Mouse (Mus musculus) spleen, adult 2 months (tissue): ENCODE results near the gene Oaz3.

ENCODE experiments used
- CTCF ChIP-seq: fragments of 200-500 bp; IDR thresholded peaks from 2 replicates; pipeline ENCODE4 v1.5.1; 2011; ENCODE audit warnings: mild to moderate bottlenecking, inconsistent platforms; ENCODE audit not compliant: insufficient read depth, insufficient read length, insufficient replicate concordance; ENCODE audit errors: extremely low read depth
- POLR2A ChIP-seq: fragments of 200-500 bp; IDR thresholded peaks from 2 replicates; pipeline ENCODE4 v1.6.1; 2011; ENCODE audit warnings: low read depth, low read length, inconsistent platforms

DNA sequence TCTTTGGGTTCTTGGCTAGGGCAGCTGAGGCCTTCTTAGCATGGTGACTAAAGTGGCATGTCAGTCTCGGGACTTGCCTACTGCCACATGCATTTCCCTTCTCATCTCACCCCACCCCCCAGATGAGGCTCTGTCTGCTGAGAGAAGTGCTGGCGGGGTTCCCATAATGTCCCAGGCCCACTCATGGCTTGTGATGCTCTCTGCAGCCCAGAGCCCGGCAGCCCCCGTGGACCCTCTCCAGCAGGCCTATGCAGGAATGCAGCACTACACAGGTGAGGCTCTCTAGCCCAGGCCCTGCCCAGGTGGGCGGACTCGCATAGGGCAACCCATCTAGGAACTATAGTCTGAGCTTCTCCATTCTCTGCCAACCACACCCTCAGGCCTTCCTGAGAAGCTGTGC is 43.9 kb upstream of the Oaz3 start:
- TF ChIP-seq CTCF (no peak), POLR2A (no peak)
